Mouse (Mus musculus): ENCODE measurements around the gene Prdm11. TPM values are rescaled to one million over a fixed set of nuclear protein-coding genes. Genes with fewer than 3 reads are reported as not detected.

The Prdm11 gene
- total RNA-seq, 1 experiment from 2014 or later, result 4.0 TPM

DNA sequence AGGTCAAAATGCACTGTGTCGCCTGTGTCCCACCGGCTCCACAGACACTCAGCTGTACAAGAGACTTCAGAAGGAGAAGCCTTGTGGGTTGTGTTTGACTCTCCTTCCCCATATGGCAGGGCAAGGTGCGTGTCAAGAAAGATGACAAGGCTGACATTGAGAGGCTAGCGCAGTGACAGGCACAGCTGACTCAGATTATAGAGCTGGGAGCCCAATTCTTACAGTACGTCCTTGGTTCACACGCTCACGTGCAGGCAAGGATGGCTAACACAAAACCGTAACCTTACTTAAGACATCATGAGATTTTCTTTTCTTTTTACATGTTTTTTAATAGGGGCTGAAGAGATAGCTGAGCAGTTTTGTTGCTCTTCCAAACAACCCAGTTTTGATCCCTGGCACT is 28.8 kb downstream of the Prdm11 start:
- ATAC-seq (replicated peaks; ENCODE audit: insufficient number of reproducible peaks, low FRiP score, low TSS enrichment, poor library complexity, severe bottlenecking), result no peak

DNA sequence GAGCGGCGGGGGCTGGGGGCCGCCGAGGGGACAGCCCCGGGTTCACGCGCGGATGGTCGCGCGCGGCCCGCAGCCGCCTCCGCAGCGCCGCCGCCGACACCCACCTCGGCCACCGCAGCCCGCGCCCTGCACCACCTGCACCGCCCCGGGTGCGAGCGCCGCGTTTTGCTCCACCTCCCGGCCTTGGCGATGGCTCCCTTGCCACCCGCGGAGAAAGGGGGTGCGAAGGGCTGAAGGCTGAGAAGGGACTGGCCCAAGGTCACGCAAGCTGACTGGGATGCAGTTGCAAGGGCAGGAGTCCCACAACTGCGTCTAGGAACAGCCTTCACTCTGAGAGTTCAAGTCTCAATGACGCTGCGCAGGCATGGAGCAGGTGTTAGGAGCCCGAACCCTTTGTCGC is 30.9 kb downstream of the Prdm11 start:
- no peak for ATAC-seq (replicated peaks; ENCODE audit: insufficient number of reproducible peaks, low FRiP score, low TSS enrichment, poor library complexity, severe bottlenecking)

DNA sequence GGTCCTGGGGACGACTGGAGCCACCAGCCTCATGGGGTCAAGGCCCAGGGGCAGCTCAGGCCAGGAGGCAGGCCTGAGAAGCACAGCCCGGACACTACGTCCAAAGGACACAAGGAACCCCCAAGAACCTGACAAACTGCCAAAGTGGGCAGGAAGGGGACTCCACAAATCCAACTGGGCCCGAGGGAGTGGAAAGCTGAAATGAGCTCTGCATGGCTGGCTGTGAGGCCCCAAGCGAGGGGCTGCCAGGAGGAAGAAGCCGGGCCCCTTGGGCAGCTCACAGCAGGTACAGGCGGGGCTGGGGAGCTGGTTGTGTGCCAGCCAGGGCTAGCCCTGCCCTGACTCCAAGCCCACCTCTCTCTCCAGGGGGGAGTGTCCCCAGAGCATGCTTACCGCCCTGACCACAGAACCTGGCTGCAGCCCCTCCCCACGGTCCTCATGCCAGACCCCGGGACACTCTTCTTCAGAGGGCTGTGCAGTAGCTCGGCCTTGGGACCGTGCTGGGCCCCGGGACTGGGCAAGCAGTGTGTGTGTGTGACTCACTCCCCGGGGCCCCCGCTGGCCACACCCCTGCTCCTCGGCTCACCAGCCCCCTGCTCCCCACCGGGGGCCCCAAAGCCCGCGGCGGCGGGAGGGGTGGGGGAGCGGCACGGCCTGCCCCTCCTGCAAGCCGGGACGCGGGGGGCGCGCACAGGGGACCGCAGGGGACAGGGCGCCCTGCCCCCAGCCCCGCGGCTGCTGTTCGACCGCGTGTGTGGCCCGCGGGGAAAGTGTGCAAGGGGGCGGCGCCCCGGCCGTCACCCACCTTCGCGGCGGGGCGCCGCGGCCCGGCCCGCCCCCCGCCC is 31.7 kb downstream of the Prdm11 start:
- ATAC-seq (replicated peaks; ENCODE audit: insufficient number of reproducible peaks, low FRiP score, low TSS enrichment, poor library complexity, severe bottlenecking), result no peak

DNA sequence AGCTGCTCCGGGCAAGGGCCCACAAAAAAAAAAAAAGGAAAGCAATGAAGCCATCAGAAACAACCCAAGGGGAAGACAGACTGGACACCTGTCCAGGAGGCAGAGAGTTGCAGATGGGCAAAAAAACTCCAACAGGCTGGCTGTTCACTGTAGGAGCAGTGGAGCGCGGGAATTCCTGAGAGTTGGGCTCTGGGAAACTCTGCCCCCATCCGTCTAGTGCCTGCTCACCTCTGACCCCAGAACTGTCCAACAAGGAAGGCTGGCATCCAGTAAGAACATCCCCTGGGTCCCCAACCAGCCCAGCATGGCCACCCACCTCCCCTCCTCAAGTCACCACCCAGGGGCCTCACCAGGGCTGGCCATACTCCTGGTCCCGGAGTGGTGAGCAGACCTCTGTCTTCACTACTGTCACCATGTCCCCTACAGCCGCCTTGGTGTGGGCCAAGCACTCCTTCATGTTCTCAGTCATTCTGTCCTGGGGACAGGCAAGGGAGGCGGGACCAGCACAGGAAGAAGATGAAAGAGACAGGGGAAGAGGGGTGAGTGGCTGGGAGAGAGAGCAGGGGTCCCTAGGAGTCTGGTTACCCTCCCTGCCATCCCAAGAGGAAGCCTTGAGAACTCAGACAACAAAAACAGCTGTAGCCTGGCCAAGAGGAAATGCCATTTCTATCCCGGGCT is 32.4 kb downstream of the Prdm11 start:
- no peak for ATAC-seq (replicated peaks; ENCODE audit: insufficient number of reproducible peaks, low FRiP score, low TSS enrichment, poor library complexity, severe bottlenecking)

DNA sequence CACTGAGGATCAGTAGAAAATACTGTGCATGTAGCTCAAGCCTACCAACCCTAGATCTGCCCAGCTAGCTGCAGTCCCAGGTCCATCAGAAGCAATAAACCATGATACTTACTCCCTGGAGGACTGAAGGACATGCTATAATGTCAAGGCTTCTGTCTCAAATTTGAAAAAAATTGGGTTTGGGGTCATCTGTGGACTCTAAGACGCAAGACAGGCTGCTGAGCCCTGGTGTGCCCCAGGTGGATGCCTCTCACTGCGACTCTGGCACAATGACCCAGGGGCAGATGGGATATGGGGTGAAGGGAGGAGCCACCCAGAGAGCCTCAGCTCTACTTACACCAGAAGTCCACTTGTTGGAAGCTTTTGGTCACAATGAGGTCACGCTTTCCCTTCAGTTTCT is 33.0 kb downstream of the Prdm11 start:
- ATAC-seq (replicated peaks; ENCODE audit: insufficient number of reproducible peaks, low FRiP score, low TSS enrichment, poor library complexity, severe bottlenecking), result no peak

DNA sequence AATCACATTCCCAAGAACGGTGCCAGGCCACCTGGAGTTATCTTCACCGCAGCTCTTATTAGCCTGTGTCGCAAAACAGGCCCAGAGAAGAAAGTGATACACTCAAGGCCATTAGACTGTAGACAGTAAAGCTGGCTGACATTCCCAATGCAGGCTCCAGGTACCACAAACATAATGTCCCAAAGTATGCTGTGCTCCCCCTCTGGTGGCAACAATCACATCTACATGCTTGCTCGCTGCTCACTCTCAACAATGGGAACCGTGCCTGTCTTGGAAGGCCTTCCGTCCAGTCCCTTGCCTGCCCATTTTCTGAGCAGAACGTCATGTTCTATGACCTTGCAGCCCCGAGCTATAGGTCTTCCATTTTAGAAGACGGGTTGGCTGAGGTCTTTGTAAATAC is 34.0 kb downstream of the Prdm11 start:
- ATAC-seq (replicated peaks; ENCODE audit: insufficient number of reproducible peaks, low FRiP score, low TSS enrichment, poor library complexity, severe bottlenecking), result no peak

DNA sequence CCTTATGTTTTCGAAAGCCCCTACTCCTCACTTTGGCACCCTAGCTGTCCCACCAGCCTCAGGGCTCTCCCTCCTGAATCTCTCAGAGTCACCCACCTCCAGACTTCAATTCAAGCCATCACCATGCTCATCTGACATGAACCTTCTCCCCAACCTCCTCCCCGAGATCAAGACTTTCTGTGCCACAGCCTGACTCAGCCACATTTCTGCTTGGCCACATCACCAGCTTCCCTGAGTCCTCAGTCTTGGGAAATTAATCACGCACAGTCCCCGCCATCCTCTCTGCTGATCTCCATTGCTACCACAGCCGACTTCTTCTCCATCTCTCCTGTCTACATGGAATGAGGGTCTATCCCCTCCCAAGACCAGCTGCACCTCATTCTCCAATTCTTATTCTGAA is 34.5 kb downstream of the Prdm11 start:
- no peak for ATAC-seq (replicated peaks; ENCODE audit: insufficient number of reproducible peaks, low FRiP score, low TSS enrichment, poor library complexity, severe bottlenecking)

DNA sequence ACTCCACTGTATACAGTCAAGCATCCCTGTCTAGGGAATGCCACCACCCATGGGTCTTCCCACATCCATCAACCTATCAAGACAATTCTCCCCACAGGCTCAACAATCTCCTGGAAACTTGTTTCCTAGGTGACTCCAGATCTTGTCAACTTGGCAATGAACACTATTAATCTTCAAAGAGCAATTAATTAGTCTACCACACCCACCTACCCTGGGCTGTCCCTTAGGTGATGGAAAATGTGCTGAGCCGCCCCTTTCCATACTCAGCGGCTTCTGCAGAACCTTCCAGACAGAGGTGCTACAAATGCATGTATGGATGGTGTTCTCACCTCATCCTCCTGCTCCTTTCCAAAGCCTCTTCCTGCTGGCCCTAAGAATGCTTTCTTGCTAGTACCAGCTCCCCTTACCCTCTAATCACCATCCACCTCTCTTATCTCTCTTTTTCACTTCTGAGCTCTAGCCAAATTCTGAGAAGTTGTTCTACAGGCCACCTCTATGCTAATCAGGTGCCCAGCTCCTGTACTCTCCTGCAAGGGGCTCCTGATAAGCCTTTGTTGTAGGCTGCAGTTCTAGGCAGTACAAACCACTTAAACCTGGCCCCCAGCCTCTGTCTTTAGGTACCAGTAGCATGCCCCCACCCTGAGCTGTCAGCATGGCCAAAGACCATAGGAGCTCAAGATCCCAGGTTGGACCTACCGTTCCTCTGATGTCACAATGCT is 37.8 kb downstream of the Prdm11 start:
- ATAC-seq (replicated peaks; ENCODE audit: insufficient number of reproducible peaks, low FRiP score, low TSS enrichment, poor library complexity, severe bottlenecking), result no peak

DNA sequence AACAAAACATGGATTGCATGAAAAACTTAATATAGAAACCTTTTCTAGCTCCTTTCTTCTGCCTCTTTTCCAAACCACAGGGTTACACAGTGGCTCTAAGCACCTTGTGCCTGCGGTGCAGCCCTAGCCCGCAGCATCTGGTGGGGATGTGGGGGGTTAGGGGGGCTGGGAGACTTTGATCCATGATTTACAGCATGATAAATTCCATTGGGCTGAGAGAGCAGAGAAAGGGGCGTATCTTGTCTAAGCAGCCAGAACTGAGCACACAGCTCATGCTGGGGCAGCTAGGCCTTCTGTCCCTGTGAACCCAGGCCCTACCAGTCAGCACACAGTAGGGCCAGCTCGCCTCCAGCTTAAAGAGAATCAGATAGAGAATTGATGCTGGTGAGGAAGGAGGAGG is 40.9 kb downstream of the Prdm11 start:
- ATAC-seq (replicated peaks; ENCODE audit: insufficient number of reproducible peaks, low FRiP score, low TSS enrichment, poor library complexity, severe bottlenecking), result no peak

DNA sequence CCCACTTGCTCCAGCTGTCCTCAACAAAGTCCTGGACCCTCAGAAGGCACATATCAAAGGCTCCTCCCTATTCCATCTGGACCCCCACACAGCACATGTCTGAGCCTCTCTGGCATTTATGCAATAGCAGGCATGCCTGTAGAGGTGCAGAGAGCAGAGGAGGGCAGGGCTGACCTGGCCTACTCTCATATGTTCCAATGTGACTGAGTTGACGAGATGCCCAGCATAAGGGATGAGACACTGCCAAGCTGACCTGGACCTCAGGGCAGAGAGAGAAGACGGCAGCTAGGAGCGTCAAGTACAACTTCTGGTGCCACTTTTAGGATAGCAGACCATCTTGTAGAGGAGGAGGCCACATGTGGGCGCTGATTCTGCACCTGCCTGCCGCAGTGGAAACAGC is 54.0 kb downstream of the Prdm11 start:
- ATAC-seq (replicated peaks; ENCODE audit: insufficient number of reproducible peaks, low FRiP score, low TSS enrichment, poor library complexity, severe bottlenecking), result no peak

DNA sequence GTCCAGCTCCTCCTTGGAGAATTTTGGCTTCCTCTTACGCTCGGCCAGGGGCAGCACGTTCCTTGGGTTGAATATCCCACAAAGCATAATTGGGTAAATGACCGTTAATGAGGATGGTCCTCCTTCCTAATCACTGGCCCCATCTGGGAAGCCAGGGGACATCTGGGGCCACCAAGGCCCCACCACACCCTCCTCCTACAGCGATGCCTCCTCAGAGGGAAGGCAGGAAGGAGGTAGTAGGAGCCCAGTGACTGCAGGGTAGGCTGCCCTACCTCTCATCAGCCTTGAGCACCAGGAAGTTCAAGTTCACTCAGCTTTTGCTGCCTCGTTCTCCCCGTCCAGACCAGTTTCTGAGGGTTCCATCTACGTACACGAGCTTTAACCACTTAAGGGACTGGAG is 56.4 kb downstream of the Prdm11 start:
- ATAC-seq (replicated peaks; ENCODE audit: insufficient number of reproducible peaks, low FRiP score, low TSS enrichment, poor library complexity, severe bottlenecking), result no peak

DNA sequence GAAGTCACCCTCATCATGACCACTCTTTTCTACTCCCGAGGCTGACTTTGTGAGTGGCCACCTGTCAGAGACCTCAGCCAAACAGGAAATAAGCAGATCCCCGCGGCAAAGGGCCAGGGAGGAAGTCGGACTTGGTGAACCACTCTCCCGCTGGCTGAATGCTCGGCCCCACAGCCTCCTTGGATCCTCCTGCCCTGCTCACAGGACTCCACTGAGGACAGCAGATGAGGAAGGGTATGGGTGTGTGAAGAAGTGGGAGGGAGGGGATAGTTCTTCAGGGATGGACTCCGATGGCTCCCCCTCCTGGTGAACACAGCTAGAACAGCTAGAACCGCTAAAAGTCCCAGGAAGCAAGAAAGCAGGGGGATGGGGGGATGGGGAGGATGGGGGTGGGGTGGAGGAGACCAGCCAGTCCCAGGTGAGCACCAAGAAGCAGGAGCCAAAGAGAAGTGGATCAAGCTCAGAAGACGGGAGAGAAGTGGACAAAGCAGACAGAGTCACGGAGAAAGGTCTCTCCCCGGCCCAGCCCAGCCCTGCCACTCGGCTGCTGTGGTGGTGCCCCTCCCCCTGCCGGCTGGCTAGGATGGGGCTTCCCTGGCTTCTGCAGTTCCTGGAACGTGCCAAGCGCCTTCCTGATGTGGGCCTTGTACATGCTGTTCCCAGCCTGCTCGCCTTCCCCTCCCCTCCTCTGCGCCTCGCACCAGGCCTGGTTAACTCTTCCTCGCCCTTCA is 57.9 kb downstream of the Prdm11 start:
- no peak for ATAC-seq (replicated peaks; ENCODE audit: insufficient number of reproducible peaks, low FRiP score, low TSS enrichment, poor library complexity, severe bottlenecking)

DNA sequence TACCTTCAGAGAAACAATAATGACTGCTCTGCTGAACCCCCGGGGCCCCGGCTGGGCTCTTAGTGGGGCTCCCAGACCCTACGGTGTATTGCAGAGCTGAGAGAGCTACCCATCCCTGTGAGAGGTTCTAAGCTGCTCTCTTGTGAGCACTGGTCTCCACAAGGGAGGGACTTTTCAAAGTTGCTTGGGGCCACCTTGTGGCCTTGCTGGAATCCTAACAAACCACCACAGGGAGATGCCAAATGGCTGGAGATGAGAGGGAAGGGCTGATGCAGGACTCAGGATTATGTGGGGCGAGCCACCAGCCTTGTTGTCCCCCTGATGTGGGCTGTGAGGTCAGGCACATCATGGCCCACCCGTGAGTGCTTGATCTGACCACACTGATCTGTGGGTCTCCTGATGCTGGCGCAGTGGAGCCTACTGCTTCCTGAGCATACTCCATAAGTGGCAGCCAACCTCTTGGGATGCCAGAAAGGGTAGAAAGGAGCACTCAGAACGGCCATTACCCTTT is 58.8 kb downstream of the Prdm11 start:
- no peak for ATAC-seq (replicated peaks; ENCODE audit: insufficient number of reproducible peaks, low FRiP score, low TSS enrichment, poor library complexity, severe bottlenecking)

DNA sequence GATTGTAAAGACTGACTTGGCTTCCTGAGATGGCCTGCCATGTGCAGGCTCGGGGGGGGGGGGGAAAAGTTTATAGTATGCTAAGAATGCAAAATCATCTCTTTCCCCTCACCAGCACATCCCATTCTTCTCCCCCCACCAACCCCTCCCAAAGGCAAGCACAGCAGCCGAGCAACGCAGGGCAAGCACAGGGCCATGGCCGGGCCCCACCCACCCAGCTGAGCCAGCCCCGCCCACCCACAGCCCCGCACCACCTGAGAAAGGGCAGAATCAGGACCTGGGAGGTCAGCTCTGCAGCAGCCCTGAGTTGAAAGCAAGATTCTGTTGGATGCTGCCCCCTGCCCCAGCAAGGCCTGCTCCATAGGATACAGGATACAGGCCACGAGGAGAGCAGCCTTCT is 60.4 kb downstream of the Prdm11 start:
- ATAC-seq (replicated peaks; ENCODE audit: insufficient number of reproducible peaks, low FRiP score, low TSS enrichment, poor library complexity, severe bottlenecking), result no peak

DNA sequence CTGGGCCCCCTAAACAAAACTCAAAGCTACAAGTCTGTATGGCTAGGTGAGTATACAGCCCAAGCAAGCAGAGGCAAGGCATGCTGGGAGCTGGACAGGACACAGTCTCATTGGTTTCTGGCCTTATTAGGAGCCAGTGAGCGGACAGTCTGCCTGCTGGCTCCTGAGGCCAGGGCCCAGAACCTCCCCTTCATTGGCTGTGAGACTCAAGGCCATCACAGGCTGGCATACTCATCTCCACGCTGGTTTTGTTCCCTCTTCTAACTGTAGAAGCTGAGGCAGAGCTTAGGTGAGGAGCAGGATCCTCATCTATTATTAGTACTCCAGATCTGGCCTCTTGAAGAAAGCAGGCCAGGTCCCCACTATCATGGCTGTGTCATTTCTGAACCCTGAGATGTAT is 60.8 kb downstream of the Prdm11 start:
- ATAC-seq (replicated peaks; ENCODE audit: insufficient number of reproducible peaks, low FRiP score, low TSS enrichment, poor library complexity, severe bottlenecking), result no peak

DNA sequence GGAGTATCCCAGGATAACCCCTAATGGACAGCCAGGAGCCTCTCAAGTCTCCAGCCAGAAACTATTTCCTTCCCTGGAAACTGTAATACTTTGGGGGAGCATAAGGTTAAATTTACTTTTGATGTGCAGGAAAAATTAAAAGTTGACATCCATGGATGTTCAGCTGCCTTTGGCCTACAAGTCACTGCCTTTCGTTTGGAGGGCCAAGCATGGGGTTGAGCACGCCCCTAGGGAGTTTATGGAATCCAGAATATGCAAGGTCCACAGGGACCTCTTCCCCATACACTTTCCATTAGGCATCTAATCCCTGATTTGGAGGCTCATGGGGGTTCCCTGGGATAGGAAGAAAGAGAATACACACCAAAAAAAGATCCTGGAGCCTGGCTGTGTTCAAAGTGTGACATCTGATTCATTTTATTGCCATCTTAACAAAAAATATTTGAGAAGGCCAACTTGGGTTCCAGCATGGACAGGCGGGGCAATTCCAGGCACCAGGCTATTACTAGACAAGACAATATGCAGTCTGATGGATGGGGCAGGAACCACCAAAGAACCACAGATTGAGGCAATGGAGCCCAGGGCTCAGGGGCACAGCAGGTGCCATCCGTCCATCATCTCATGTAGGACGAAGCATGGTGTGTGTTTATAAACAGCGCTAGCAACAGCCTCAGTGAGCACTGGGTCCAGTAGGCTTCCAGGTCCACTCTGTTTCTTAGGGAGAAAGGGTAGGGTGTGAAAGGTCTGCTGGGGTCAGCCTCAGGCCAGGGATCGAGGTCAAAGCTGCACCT is 61.5 kb downstream of the Prdm11 start:
- ATAC-seq (replicated peaks; ENCODE audit: insufficient number of reproducible peaks, low FRiP score, low TSS enrichment, poor library complexity, severe bottlenecking), result no peak

DNA sequence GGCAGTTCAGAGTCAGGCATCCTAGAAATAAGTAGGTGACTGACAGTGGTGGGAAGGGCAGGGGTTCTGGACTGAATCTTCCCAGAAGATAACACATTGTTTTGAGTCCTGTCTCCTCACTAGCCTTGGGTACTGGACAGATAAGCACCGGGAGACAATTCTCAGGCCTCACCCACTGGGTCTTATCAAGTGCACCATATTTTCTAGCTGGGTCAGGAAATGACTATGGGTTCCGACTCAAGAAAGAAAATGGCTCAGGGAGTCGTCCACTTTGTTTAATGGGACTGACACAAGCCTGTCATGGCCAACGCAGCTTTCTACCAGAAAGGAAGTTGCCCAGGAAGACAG is 62.7 kb downstream of the Prdm11 start:
- no peak for ATAC-seq (replicated peaks; ENCODE audit: insufficient number of reproducible peaks, low FRiP score, low TSS enrichment, poor library complexity, severe bottlenecking)

DNA sequence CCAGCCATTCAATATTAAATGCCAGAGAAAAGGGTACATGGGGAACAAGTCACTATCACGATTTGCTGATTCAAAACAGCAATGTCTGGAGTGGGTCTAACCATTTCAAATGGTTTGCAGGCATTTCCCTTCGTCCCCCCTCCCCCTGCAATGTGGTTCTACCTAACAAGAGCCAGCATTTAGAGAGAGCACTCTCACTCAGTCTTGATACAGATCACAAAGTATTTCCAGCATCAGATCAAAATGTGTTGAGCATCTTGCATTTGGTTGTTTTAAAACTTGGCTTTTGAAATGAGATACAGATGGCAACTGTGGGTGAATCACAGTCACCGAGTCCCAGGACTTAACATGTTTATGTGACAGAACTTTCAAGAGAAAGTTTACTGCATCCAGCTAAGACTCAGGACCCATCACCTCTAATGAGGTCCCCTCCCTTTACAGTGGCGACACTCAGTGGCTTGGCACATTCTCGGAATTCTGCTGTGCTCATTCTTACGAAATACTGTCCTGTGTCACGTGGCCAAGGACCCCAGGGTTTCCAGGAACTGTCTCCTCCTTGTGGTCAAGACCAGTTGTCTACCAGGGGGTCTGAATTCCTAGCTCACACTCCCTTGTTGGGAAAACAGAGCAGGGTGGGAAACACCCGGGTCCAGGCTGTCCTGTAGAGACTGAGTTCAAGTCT is 63.2 kb downstream of the Prdm11 start:
- ATAC-seq (replicated peaks; ENCODE audit: insufficient number of reproducible peaks, low FRiP score, low TSS enrichment, poor library complexity, severe bottlenecking), result no peak
